Mouse (Mus musculus) lung, postnatal 0 days (tissue): Measurements from ENCODE around the gene Gm21905. TPM values are rescaled to one million over a fixed set of nuclear protein-coding genes. Genes with fewer than 3 reads are reported as not detected.

Experiments used
- ATAC-seq: fragments of 200-750 bp; cut with Nextera tagmentation; 2 replicates; pipeline ENCODE4 v1.8.0; 2017; ENCODE audit warnings: moderate library complexity
- DNase-seq: peaks from one replicate; pipeline ENCODE4 v3.0.0-alpha.2; 2016; ENCODE audit warnings: low spot score
- H3K27ac ChIP-seq: fragments of 300-500 bp; sonication (generic); 2 replicates; pipeline ENCODE4 v1.5.1; 2014; ENCODE audit warnings: antibody characterized with exemption, mild to moderate bottlenecking, low read length, mixed read lengths
- H3K27me3 ChIP-seq: fragments of 300-500 bp; sonication (generic); replicated peaks from 2 replicates; pipeline ENCODE4 v1.6.1; 2014; ENCODE audit warnings: low read length, mixed read lengths; ENCODE audit not compliant: insufficient read depth
- H3K36me3 ChIP-seq: fragments of 300-500 bp; sonication (generic); 2 replicates; pipeline ENCODE4 v1.6.1; 2014; ENCODE audit warnings: low read length, mixed read lengths; ENCODE audit not compliant: insufficient read depth
- H3K4me1 ChIP-seq: fragments of 300-500 bp; sonication (generic); 2 replicates; pipeline ENCODE4 v1.6.1; 2014; ENCODE audit warnings: antibody characterized with exemption, low read depth, low read length, mixed read lengths; ENCODE audit not compliant: insufficient read depth
- H3K4me2 ChIP-seq: fragments of 300-500 bp; sonication (generic); replicated peaks from 2 replicates; pipeline ENCODE4 v1.6.1; 2014; ENCODE audit warnings: low read depth, mild to moderate bottlenecking, low read length, moderate library complexity, mixed read lengths
- H3K4me3 ChIP-seq: fragments of 300-500 bp; sonication (generic); 2 replicates; pipeline ENCODE4 v1.5.1; 2014; ENCODE audit warnings: low read depth, low read length
- H3K9ac ChIP-seq: fragments of 300-500 bp; sonication (generic); replicated peaks from 2 replicates; pipeline ENCODE4 v1.6.1; 2014; ENCODE audit warnings: low read depth, mild to moderate bottlenecking
- H3K9me3 ChIP-seq: fragments of 300-500 bp; sonication (generic); 2 replicates; pipeline ENCODE4 v1.6.1; 2016; ENCODE audit warnings: low read length, mixed read lengths
- CTCF ChIP-seq: IDR thresholded peaks from 2 replicates; pipeline ENCODE4 v1.5.1; 2016; ENCODE audit warnings: antibody characterized with exemption, mild to moderate bottlenecking
- EP300 ChIP-seq: IDR thresholded peaks from 2 replicates; pipeline ENCODE4 v1.6.1; 2016; ENCODE audit warnings: antibody characterized with exemption, mild to moderate bottlenecking, control low read depth
- WGBS: fragments of 180-500 bp; shearing (Covaris S2); extraction: QIAGEN DNeasy Blood & Tissue Kit; methylation state at CpG from one replicate; pipeline ENCODE4 v1.1.7; 2014; 5-methylcytosine and 5-hydroxymethylcytosine counted together
- polyA plus RNA-seq: library from polyadenylated mRNA; unstranded; fragments of >200 nt; fragmentation: Nextera tagmentation; extraction: Ambion mirVana; gene quantifications from 2 replicates; pipeline ENCODE4 v1.2.1, GENCODE M21; 2015

Gene Gm21905
- polyA plus RNA-seq, result not detected in 2 replicates

- no peak for ATAC-seq
- Histone ChIP-seq H3K4me3 (no peak within 1 kb of the TSS), H3K27me3 (no peaks in the 10 kb centered on the region), H3K27ac (no peak within 1 kb of the TSS), H3K9me3 (no peaks in the 10 kb centered on the region), H3K36me3 (no peaks in the 10 kb centered on the region), H3K4me2 (no peak within 1 kb of the TSS), H3K4me1 (peaks cover 4% of the 10 kb centered on the region; the same call in 1 of the 2 replicates), H3K9ac (no peak within 1 kb of the TSS)
- no peak for DNase-seq
- WGBS, result 75% methylated on average over 5 of the region's 5 CpGs
- TF ChIP-seq EP300, result no peak
- TF ChIP-seq CTCF, result no peak
These were observed at the start of gene Gm21905 for GRCm38 (mm10) chr5:67946321-67946720. Gm21905 (minus strand) TSS chr5:67946421.

- Histone ChIP-seq H3K27ac (no peak overlapping the region; the same call in 1 of the 2 replicates), H3K9ac (no peak overlapping the region), H3K9me3 (no peaks in the 10 kb centered on the region), H3K27me3 (no peaks in the 10 kb centered on the region), H3K4me2 (no peak overlapping the region), H3K4me1 (no peaks in the 10 kb centered on the region), H3K36me3 (no peaks in the 10 kb centered on the region), H3K4me3 (no peak overlapping the region)
- peak; percentile 98 for TF ChIP-seq EP300
- no peak for TF ChIP-seq CTCF
- peak; percentile 94 for ATAC-seq
- DNase-seq, result peak; percentile 92
These were observed 44.2 kb upstream of the Gm21905 start for GRCm38 (mm10) chr5:67990426-67990825.

GRCm38 (mm10) chr5:67981946-67982526 lies 35.8 kb upstream of the Gm21905 start:
- Histone ChIP-seq H3K27me3 (no peaks in the 10 kb centered on the region), H3K9me3 (no peaks in the 10 kb centered on the region), H3K4me3 (no peak overlapping the region), H3K36me3 (no peaks in the 10 kb centered on the region), H3K9ac (no peak overlapping the region), H3K27ac (no peak overlapping the region), H3K4me1 (no peaks in the 10 kb centered on the region), H3K4me2 (no peak overlapping the region)
- DNase-seq, result peak; percentile 59
- WGBS, result 54% methylated on average over 3 of the region's 3 CpGs
- peak; percentile 79 for ATAC-seq
- TF ChIP-seq CTCF (no peak), EP300 (peak; percentile 73)

GRCm38 (mm10) chr5:67969536-67969935 lies 23.3 kb upstream of the Gm21905 start:
- H3K27me3 ChIP-seq, result no peaks in the 10 kb centered on the region
- 82% methylated on average over 7 of the region's 7 CpGs for WGBS

GRCm38 (mm10) chr5:67961708-67962629 lies 15.7 kb upstream of the Gm21905 start:
- TF ChIP-seq CTCF (no peak), EP300 (no peak)
- no peak overlapping the region for H3K4me2 ChIP-seq
- 72% methylated on average over 7 of the region's 7 CpGs for WGBS
- no peaks in the 10 kb centered on the region for H3K36me3 ChIP-seq
- H3K4me3 ChIP-seq, result no peak overlapping the region
- no peak overlapping the region for H3K9ac ChIP-seq
- no peak for DNase-seq
- H3K27me3 ChIP-seq, result no peaks in the 10 kb centered on the region
- H3K4me1 ChIP-seq, result no peaks in the 10 kb centered on the region
- no peaks in the 10 kb centered on the region for H3K9me3 ChIP-seq
- no peak overlapping the region for H3K27ac ChIP-seq
- ATAC-seq, result no peak

More at GRCm38 (mm10) chr5:67969536-67969935, 23.3 kb upstream of the Gm21905 start:
- Histone ChIP-seq H3K9me3 (no peaks in the 10 kb centered on the region), H3K9ac (no peak overlapping the region), H3K27ac (no peak overlapping the region), H3K4me2 (no peak overlapping the region), H3K4me3 (no peak overlapping the region), H3K36me3 (no peaks in the 10 kb centered on the region), H3K4me1 (no peaks in the 10 kb centered on the region)
- DNase-seq (no peak), ATAC-seq (no peak)
- TF ChIP-seq CTCF (no peak), EP300 (no peak)

- H3K9ac ChIP-seq, result no peak overlapping the region
- ATAC-seq (no peak), DNase-seq (no peak)
- H3K4me1 ChIP-seq, result no peaks in the 10 kb centered on the region
- 58% methylated on average over 7 of the region's 7 CpGs for WGBS
- H3K4me3 ChIP-seq, result no peak overlapping the region
- TF ChIP-seq EP300 (no peak), CTCF (no peak)
- H3K27ac ChIP-seq, result no peak overlapping the region
- H3K4me2 ChIP-seq, result no peak overlapping the region
- no peaks in the 10 kb centered on the region for H3K9me3 ChIP-seq
- H3K27me3 ChIP-seq, result no peaks in the 10 kb centered on the region
- H3K36me3 ChIP-seq, result no peaks in the 10 kb centered on the region
These were observed 9.3 kb upstream of the Gm21905 start for GRCm38 (mm10) chr5:67955486-67955885.
